Mouse (Mus musculus) yolk sac, embryonic 10.5 days (tissue): ENCODE data around the gene Ddx1.
A peak's percentile ranks its signal among the peaks of the same experiment; 100 is the strongest.

Experiments
- DNase-seq: peaks from one replicate; pipeline ENCODE4 v3.0.0-alpha.2; 2017; ENCODE audit warnings: low spot score

Gene Ddx1

DNA sequence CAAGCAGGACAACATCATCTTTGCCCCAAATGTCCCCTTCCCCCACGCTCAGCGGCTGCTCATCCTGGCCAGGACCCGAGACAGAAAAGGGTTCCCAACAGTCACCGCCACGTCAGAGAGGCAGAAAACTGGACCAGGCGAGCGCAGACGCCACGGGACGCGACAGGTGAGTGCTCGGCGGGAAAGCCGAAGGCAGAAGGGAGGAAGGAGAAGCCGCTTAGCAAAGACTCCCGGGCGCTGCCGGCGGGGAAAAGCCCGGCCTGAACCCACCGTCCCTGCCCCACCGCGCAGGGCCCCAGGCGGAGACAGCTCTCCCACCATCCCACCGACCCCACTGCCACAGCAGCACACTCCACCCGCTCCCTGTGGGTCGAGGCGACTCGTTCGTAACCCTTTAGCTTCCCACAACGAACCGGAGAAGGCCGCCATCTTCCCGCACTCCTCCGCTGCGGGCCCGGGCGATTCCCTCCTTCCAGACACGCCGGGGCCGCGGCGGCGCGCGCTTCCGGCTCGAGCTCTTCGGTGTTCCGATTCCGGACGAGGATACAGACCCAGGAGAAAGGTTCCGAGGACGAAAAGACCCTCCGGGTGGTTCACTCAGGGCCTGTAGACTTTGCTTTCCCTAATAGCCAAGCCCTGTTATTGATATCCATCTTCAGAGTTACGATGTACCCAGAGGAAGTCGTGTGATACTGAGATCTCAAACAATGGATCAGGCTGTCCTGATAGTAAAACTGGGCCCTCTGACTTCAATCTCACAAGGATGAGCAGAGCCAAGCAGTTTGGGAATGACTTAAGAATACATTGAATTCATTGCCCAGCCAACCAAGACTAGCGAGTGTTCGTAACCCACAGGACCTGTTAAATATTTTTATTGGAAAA lies at the start of gene Ddx1:
TSS of gene Ddx1 (minus strand) at position 523 of the 882 bp plus-strand sequence.
- DNase-seq: peak; percentile 76

GRCm38 (mm10) chr12:13293421-13293881 lies 44.4 kb upstream of the Ddx1 start:
- no peak for DNase-seq

GRCm38 (mm10) chr12:13291453-13291852 lies 42.4 kb upstream of the Ddx1 start:
- DNase-seq: no peak

DNA sequence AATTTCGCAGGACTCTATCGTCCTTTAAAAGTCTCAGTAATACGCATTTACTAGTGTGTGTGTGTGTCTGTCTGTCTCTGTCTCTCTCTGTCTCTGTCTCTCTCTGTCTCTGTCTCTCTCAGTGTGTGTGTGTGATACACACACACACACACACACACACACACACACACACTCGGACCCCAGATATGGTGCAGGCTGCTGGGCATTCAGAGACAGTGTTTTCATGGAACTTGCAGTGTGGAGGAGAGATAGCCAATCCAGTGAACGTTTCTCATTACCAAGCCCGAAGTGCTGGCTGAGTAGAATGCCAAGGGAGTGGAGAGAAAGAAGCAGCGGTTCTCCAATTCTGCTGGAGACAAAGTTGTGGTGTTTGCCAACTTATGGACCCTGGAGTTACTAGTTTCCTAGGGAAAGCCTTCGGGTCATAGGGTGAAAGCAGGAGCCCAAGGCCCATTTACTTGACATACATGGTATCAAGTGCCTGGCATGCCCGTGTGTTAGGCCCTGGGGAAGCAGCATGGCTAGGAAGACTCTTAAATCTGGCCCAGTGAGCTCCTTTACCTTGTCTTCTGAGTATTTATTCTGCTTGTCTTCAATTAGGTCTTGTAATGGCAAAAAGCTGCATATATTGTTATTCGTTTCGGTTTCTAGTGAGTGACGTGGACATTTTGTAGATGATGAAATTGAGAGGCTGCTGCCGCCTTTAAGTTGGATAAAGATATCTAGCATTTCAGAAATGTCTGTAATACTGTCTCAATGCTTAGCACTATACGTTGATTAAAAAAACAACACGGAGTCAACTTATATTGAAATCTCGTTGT lies 20.8 kb upstream of the Ddx1 start:
- DNase-seq: no peak

- DNase-seq: peak; percentile 88
Measured at GRCm38 (mm10) chr12:13268826-13269449, 19.9 kb upstream of the Ddx1 start, which contains the start of gene Nbas. Gene Nbas (plus strand): TSS chr12:13269133.

DNA sequence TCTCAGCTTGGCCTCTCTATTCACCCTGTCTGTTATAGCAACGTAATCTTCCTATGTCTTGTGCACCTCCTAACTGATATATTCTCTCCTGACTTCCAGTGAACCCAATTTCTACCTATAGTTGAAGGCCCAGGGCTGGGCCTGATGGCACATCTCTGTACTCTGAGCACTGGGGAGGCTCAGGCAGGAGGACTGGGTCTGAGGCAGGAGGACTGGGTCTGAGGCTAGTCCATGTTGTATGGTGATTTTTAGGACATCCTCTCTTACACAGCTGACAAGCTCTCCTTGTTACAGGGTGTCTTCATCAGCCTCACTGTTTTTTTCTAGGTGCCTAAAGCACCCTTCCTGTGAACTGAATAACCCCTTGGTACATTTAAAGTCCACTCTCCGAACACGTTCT lies 19.4 kb upstream of the Ddx1 start:
- no peak for DNase-seq

GRCm38 (mm10) chr12:13255701-13256100 lies 6.7 kb upstream of the Ddx1 start:
- no peak for DNase-seq

GRCm38 (mm10) chr12:13255068-13255467 lies 6.1 kb upstream of the Ddx1 start:
- DNase-seq: no peak

- no peak for DNase-seq
Measured at GRCm38 (mm10) chr12:13249573-13249919, 533 bp upstream of the Ddx1 start.

DNA sequence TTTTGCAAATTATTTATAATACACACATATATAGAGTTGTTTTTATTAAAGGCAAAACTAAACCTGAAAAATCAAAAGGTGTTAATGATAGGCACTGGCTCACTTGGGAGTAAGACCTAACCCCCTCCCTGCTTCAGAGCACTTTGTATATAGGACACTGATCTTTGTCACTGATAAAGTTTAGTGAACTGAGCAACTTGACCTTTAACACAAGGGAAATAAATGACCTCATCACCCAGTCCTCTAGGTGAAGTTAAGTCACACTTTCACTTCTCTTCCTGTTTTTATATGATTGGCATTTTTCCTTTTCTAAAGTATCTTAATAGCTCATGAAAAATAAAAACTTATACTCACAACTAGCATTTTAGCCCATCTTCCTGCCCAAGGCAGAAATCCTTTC lies 6.6 kb downstream of the Ddx1 start:
- no peak for DNase-seq

DNA sequence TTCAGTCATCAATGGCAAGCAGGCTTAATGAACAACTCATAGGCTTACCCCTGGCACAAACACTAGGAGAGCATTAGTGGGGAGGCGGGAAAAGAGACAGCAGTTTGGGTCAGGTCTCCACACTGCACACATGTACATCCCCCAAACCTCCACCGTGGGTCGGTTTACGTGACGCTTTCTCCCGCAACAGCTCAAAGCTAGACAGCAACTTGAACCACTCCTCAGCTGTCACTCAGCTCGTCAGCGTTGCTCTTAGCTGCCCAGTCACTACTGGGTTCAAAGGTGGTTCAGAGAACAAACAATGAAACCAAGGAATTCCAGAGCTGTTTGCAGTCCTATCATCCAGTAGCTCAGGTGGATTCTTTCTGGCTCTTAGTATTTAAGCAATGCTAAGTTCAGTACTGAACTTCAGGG lies 30.9 kb downstream of the Ddx1 start:
- peak; percentile 79 for DNase-seq

DNA sequence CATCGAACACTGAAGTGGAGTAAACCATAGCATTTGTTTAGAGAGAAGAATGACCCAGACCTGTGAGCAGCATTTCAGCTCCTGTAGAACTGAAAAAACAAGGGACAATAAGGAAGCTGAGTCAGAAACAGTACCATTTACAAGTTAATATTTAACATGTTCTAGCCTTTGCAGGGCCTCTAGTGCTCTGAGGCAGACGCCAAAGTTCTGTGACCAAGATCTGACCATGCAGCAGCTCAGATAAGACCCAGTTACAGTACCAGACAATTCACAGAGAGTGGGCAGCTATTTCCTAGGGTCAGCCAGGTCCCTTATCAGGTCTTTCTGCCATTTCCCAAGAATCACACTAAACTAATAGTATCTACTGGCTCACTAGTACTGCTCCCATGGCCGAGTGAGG lies 31.4 kb downstream of the Ddx1 start:
- peak; percentile 62 for DNase-seq

GRCm38 (mm10) chr12:13216501-13217103 lies 32.4 kb downstream of the Ddx1 start:
- DNase-seq: no peak

GRCm38 (mm10) chr12:13214345-13215278 lies 34.4 kb downstream of the Ddx1 start:
- DNase-seq: peak; percentile 79

DNA sequence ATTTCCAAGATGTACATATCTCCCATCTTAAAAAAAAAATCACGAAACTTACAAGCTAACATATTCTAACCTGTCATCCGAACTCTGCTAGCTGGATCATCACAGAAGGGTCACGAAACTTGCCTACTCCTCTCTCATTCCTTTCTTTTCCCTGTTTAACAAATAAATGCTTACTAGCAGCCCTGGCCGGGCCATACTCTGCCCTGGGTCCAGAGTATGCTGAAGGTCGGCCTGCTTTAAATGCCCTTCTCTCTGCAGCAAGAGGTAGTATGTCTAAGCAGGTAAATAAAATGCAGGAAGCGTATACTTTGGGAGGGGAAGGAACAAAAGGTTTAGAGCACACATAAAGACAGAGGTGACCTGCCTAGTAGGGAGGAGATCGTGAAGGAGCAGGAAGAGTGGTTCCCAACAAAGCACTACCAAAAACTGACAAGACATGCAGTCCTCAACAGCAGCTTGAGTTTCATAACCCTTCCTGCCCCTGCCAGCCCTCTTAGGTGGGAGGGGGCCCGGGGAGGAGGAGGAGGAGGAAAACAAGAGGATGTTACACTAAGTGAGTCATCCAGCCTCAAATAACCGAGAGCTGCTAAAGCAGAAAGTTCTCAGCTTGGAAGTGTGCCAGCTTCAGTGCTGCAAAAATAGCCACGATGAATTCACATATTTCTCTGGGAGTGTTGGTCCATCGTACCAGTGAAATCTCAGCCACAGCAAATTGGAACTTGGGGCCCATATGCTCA lies 37.1 kb downstream of the Ddx1 start:
- DNase-seq: peak; percentile 65

DNA sequence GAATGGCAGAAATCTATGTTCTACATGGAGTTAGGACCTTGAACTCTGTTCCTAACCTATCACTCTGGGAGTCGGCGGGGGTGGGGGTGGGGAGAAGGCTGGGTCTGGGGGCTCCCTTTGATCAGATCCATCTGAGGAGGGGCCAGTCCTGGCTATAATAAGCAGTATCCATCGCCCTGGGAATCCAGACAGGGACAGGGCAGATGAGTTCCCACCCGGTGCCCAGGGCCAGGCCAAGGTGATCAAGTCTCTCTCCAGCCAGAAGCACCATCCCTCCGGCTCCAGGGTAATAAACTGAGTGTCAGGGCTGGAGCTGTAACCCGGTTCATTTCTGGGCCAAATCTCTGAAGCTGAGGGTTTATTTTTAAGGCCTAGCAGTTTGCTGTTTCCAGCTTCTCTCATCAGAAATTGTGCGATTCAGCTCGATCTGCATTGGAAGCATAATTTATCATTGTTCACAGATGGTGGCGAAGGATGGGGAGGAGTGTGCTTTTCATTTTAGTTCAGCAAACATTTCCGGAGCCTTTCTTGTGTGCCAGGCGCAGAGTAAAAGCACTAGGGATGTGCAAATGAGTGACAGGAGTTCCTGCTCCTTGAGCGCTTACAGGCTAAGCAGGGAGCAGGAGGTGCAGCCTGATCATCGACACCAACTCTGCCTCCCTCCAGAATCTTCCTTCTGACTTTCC lies 39.2 kb downstream of the Ddx1 start:
- DNase-seq: no peak

- no peak for DNase-seq
Measured at GRCm38 (mm10) chr12:13208983-13209451, 40.0 kb downstream of the Ddx1 start.

- no peak for DNase-seq
Measured at GRCm38 (mm10) chr12:13208517-13208916, 40.5 kb downstream of the Ddx1 start.

GRCm38 (mm10) chr12:13207099-13207498 lies 41.9 kb downstream of the Ddx1 start:
- no peak for DNase-seq
